Mouse (Mus musculus): ENCODE measurements around the gene Rpl28. TPM values are rescaled to one million over a fixed set of nuclear protein-coding genes. Genes with fewer than 3 reads are reported as not detected.
A peak's percentile ranks its signal among the peaks of the same experiment; 100 is the strongest.

Rpl28 gene
- total and polyA plus RNA-seq, 3 experiments = 269 to 2,603 (median 526) TPM

GRCm38 (mm10) chr7:4776131-4776530, 16.5 kb upstream of the Rpl28 start:
- dilution Hi-C loops (cut with MboI; ENCODE audit: extremely low pct_ligation_motif_present, extremely low pct_unique_long_range_greater_than_20kb, low sequenced_read_pairs) = no loop called here

GRCm38 (mm10) chr7:4776861-4777830, 15.5 kb upstream of the Rpl28 start:
- dilution Hi-C loops (cut with MboI; ENCODE audit: extremely low pct_ligation_motif_present, extremely low pct_unique_long_range_greater_than_20kb, low sequenced_read_pairs) = no loop called here
- H3K79me2 ChIP-seq (replicated peaks; ENCODE audit: control insufficient read depth, extremely low read depth, insufficient read depth, poor library complexity, severe bottlenecking) = no peaks in the 10 kb centered on the region
- H3K9me3 ChIP-seq (replicated peaks; ENCODE audit: low read length) = no peaks in the 10 kb centered on the region
- H3K9ac ChIP-seq (ENCODE audit: insufficient read depth, low read depth) = 0 out of 2 replicates have a peak overlapping the region, but pooled peaks have one; percentile 4
- H3K36me3 ChIP-seq (replicated peaks in 1 of 2; ENCODE audit: control insufficient read depth in 1 of 2, insufficient read depth in 1 of 2, low read length in 1 of 2) = no peaks in the 10 kb centered on the region
- DNase-seq (ENCODE audit: extremely low read depth) = no peak
- in situ Hi-C loops (cut with MboI; ENCODE audit: low pct_ligation_motif_present, low pct_unique_long_range_greater_than_20kb, low sequenced_read_pairs) = no loop called here
- H3K4me1 ChIP-seq (ENCODE audit: control insufficient read depth in 1 of 2, insufficient read depth in 2 of 2) = peaks cover 9 to 27% of the 10 kb centered on the region in 2 experiments
- H3K4me3 ChIP-seq (replicated peaks in 1 of 3; ENCODE audit: low read depth in 2 of 3, low read length in 2 of 3, poor library complexity in 1 of 3) = peak overlapping the region in 1 of 3 experiments; percentile 38
- peak overlapping the region; percentile 23; the same call in 1 of the 2 replicates for H3K4me2 ChIP-seq (ENCODE audit: insufficient read depth, low read depth, poor library complexity, severe bottlenecking)
- H3K27ac ChIP-seq (ENCODE audit: insufficient read depth, low read depth) = no peak overlapping the region
- TF ChIP-seq CHD2 (IDR thresholded peaks at IDR 0.05; ENCODE audit: low read length) (peak; percentile 42; the same call in 1 of the 2 replicates), HCFC1 (IDR thresholded peaks at IDR 0.05; ENCODE audit: low read depth, low read length) (no peak), PAX5 (IDR thresholded peaks at IDR 0.05; ENCODE audit: low read length) (no peak), UBTF (IDR thresholded peaks at IDR 0.05; ENCODE audit: low read depth, low read length) (no peak), IRF4 (IDR thresholded peaks at IDR 0.05; ENCODE audit: low read depth, low read length) (no peak), SIN3A (IDR thresholded peaks at IDR 0.05; ENCODE audit: low read length) (no peak), RCOR1 (conservative IDR thresholded peaks at IDR 0.05; ENCODE audit: low read depth, low read length) (no peak)
- peaks cover 27% of the 10 kb centered on the region for H3K27me3 ChIP-seq (replicated peaks)

More at GRCm38 (mm10) chr7:4776131-4776530, 16.5 kb upstream of the Rpl28 start:
- TF ChIP-seq MAZ (IDR thresholded peaks at IDR 0.05; ENCODE audit: low read depth, low read length) (no peak), ELF1 (IDR thresholded peaks at IDR 0.05; ENCODE audit: low read depth, low read length) (no peak), JUN (IDR thresholded peaks at IDR 0.05; ENCODE audit: insufficient read depth, low read depth, low read length) (no peak), POLR2A (IDR thresholded peaks at IDR 0.05; ENCODE audit: low read depth, low read length) (no peak), USF2 (conservative IDR thresholded peaks at IDR 0.05; ENCODE audit: low read depth, low read length) (no peak), POLR2AphosphoS2 (IDR thresholded peaks at IDR 0.05; ENCODE audit: low read depth, low read length) (no peak), TCF12 (IDR thresholded peaks at IDR 0.05; ENCODE audit: low read depth, low read length) (no peak), ZC3H11A (IDR thresholded peaks at IDR 0.05; ENCODE audit: low read depth, low read length) (no peak), RCOR1 (conservative IDR thresholded peaks at IDR 0.05; ENCODE audit: low read depth, low read length) (no peak), ZMIZ1 (IDR thresholded peaks at IDR 0.05; ENCODE audit: low read depth, low read length) (no peak)
- Histone ChIP-seq H3K36me3 (replicated peaks in 1 of 2; ENCODE audit: control insufficient read depth in 1 of 2, insufficient read depth in 1 of 2, low read length in 1 of 2) (no peaks in the 10 kb centered on the region), H3K4me1 (ENCODE audit: control insufficient read depth in 1 of 2, insufficient read depth in 2 of 2) (peaks cover 7 to 19% of the 10 kb centered on the region in 2 experiments), H3K9ac (ENCODE audit: insufficient read depth, low read depth) (no peak overlapping the region), H3K27me3 (replicated peaks) (peaks cover 27% of the 10 kb centered on the region), H3K4me2 (ENCODE audit: insufficient read depth, low read depth, poor library complexity, severe bottlenecking) (no peak overlapping the region), H3K27ac (ENCODE audit: insufficient read depth, low read depth) (no peak overlapping the region), H3K79me2 (replicated peaks; ENCODE audit: control insufficient read depth, extremely low read depth, insufficient read depth, poor library complexity, severe bottlenecking) (no peaks in the 10 kb centered on the region), H3K9me3 (replicated peaks; ENCODE audit: low read length) (no peaks in the 10 kb centered on the region), H3K4me3 (replicated peaks in 1 of 3; ENCODE audit: low read depth in 2 of 3, low read length in 2 of 3, poor library complexity in 1 of 3) (no peak overlapping the region)
- in situ Hi-C loops (cut with MboI; ENCODE audit: low pct_ligation_motif_present, low pct_unique_long_range_greater_than_20kb, low sequenced_read_pairs) = no loop called here
- DNase-seq (ENCODE audit: extremely low read depth) = no peak

Measured in CH12.LX (cell line).